Mouse (Mus musculus): ENCODE data around the gene Creld2. TPM values are rescaled to one million over a fixed set of nuclear protein-coding genes. Genes with fewer than 3 reads are reported as not detected.

Creld2 gene
- polyA plus RNA-seq, 1 experiment from 2014 or later, result 84.5 TPM

GRCm38 (mm10) chr15:88853106-88853505 is 33.7 kb downstream of the Creld2 start:
- no peaks in the 10 kb centered on the region for H3K27me3 ChIP-seq (replicated peaks; ENCODE audit: control insufficient read depth, insufficient read depth, low read length)
- 89% methylated on average over 9 of the region's 9 CpGs for WGBS
- no peak for ATAC-seq (ENCODE audit: low read depth)

GRCm38 (mm10) chr15:88854119-88854968 is 34.9 kb downstream of the Creld2 start:
- 30% methylated on average over 6 of the region's 6 CpGs for WGBS
- ATAC-seq (ENCODE audit: low read depth), result peak; percentile 9; the same call in 1 of the 2 replicates
- no peak for DNase-seq (ENCODE audit: low spot score)
- H3K4me3 ChIP-seq (ENCODE audit: low read depth, low read length), result no peak overlapping the region
- H3K27me3 ChIP-seq (replicated peaks; ENCODE audit: control insufficient read depth, insufficient read depth, low read length), result no peaks in the 10 kb centered on the region
- no peak overlapping the region for H3K27ac ChIP-seq (replicated peaks; ENCODE audit: low read depth, low read length)
- H3K4me1 ChIP-seq (ENCODE audit: control insufficient read depth, insufficient read depth, low read length), result peaks cover 29% of the 10 kb centered on the region
- 0 out of 2 replicates have a peak overlapping the region, but pooled peaks have one; percentile 40 for H3K9ac ChIP-seq (ENCODE audit: low read depth, low read length)
- H3K36me3 ChIP-seq (ENCODE audit: control insufficient read depth, insufficient read depth, low read length), result no peaks in the 10 kb centered on the region
- no peak overlapping the region for H3K4me2 ChIP-seq (ENCODE audit: low read depth, low read length)
- no peaks in the 10 kb centered on the region for H3K9me3 ChIP-seq (ENCODE audit: control insufficient read depth, low read length)

More at GRCm38 (mm10) chr15:88853106-88853505, 33.7 kb downstream of the Creld2 start:
- no peaks in the 10 kb centered on the region for H3K9me3 ChIP-seq (ENCODE audit: control insufficient read depth, low read length)
- DNase-seq (ENCODE audit: low spot score), result no peak
- H3K9ac ChIP-seq (ENCODE audit: low read depth, low read length), result no peak overlapping the region
- H3K4me3 ChIP-seq (ENCODE audit: low read depth, low read length), result no peak overlapping the region
- no peaks in the 10 kb centered on the region for H3K36me3 ChIP-seq (ENCODE audit: control insufficient read depth, insufficient read depth, low read length)
- no peak overlapping the region for H3K4me2 ChIP-seq (ENCODE audit: low read depth, low read length)
- H3K4me1 ChIP-seq (ENCODE audit: control insufficient read depth, insufficient read depth, low read length), result peaks cover 29% of the 10 kb centered on the region
- no peak overlapping the region for H3K27ac ChIP-seq (replicated peaks; ENCODE audit: low read depth, low read length)

GRCm38 (mm10) chr15:88854969-88855830 is 35.8 kb downstream of the Creld2 start:
- Histone ChIP-seq H3K4me1 (ENCODE audit: control insufficient read depth, insufficient read depth, low read length) (peaks cover 27% of the 10 kb centered on the region), H3K36me3 (ENCODE audit: control insufficient read depth, insufficient read depth, low read length) (no peaks in the 10 kb centered on the region), H3K4me2 (ENCODE audit: low read depth, low read length) (no peak overlapping the region), H3K9ac (ENCODE audit: low read depth, low read length) (0 out of 2 replicates have a peak overlapping the region, but pooled peaks have one; percentile 40), H3K27me3 (replicated peaks; ENCODE audit: control insufficient read depth, insufficient read depth, low read length) (no peaks in the 10 kb centered on the region), H3K4me3 (ENCODE audit: low read depth, low read length) (no peak overlapping the region), H3K27ac (replicated peaks; ENCODE audit: low read depth, low read length) (no peak overlapping the region), H3K9me3 (ENCODE audit: control insufficient read depth, low read length) (no peaks in the 10 kb centered on the region)
- ATAC-seq (ENCODE audit: low read depth) (no peak), DNase-seq (ENCODE audit: low spot score) (no peak)
- WGBS, result 67% methylated on average over 13 of the region's 15 CpGs

GRCm38 (mm10) chr15:88855896-88856417 is 36.5 kb downstream of the Creld2 start:
- H3K4me1 ChIP-seq (ENCODE audit: control insufficient read depth, insufficient read depth, low read length), result peaks cover 20% of the 10 kb centered on the region
- no peaks in the 10 kb centered on the region for H3K27me3 ChIP-seq (replicated peaks; ENCODE audit: control insufficient read depth, insufficient read depth, low read length)
- no peak for ATAC-seq (ENCODE audit: low read depth)
- no peak overlapping the region for H3K27ac ChIP-seq (replicated peaks; ENCODE audit: low read depth, low read length)
- no peak for DNase-seq (ENCODE audit: low spot score)
- no peaks in the 10 kb centered on the region for H3K36me3 ChIP-seq (ENCODE audit: control insufficient read depth, insufficient read depth, low read length)
- no peak overlapping the region for H3K4me2 ChIP-seq (ENCODE audit: low read depth, low read length)
- 63% methylated on average over 6 of the region's 6 CpGs for WGBS
- no peak overlapping the region for H3K4me3 ChIP-seq (ENCODE audit: low read depth, low read length)
- no peak overlapping the region for H3K9ac ChIP-seq (ENCODE audit: low read depth, low read length)
- no peaks in the 10 kb centered on the region for H3K9me3 ChIP-seq (ENCODE audit: control insufficient read depth, low read length)

- H3K4me1 ChIP-seq (ENCODE audit: control insufficient read depth, insufficient read depth, low read length), result peaks cover 15% of the 10 kb centered on the region
- no peaks in the 10 kb centered on the region for H3K9me3 ChIP-seq (ENCODE audit: control insufficient read depth, low read length)
- ATAC-seq (ENCODE audit: low read depth) (no peak), DNase-seq (ENCODE audit: low spot score) (no peak)
- H3K4me2 ChIP-seq (ENCODE audit: low read depth, low read length), result no peak overlapping the region
- no peak overlapping the region for H3K4me3 ChIP-seq (ENCODE audit: low read depth, low read length)
- H3K27ac ChIP-seq (replicated peaks; ENCODE audit: low read depth, low read length), result no peak overlapping the region
- WGBS, result 81% methylated on average over 5 of the region's 5 CpGs
- H3K27me3 ChIP-seq (replicated peaks; ENCODE audit: control insufficient read depth, insufficient read depth, low read length), result no peaks in the 10 kb centered on the region
- no peaks in the 10 kb centered on the region for H3K36me3 ChIP-seq (ENCODE audit: control insufficient read depth, insufficient read depth, low read length)
- H3K9ac ChIP-seq (ENCODE audit: low read depth, low read length), result no peak overlapping the region
Measured at GRCm38 (mm10) chr15:88856613-88857012, 37.2 kb downstream of the Creld2 start.

- Histone ChIP-seq H3K4me2 (ENCODE audit: low read depth, low read length) (no peak overlapping the region), H3K9ac (ENCODE audit: low read depth, low read length) (no peak overlapping the region), H3K36me3 (ENCODE audit: control insufficient read depth, insufficient read depth, low read length) (no peaks in the 10 kb centered on the region), H3K4me1 (ENCODE audit: control insufficient read depth, insufficient read depth, low read length) (peaks cover 15% of the 10 kb centered on the region), H3K4me3 (ENCODE audit: low read depth, low read length) (no peak overlapping the region), H3K9me3 (ENCODE audit: control insufficient read depth, low read length) (no peaks in the 10 kb centered on the region), H3K27me3 (replicated peaks; ENCODE audit: control insufficient read depth, insufficient read depth, low read length) (no peaks in the 10 kb centered on the region), H3K27ac (replicated peaks; ENCODE audit: low read depth, low read length) (no peak overlapping the region)
- DNase-seq (ENCODE audit: low spot score), result no peak
- WGBS, result 86% methylated on average over 7 of the region's 7 CpGs
- no peak for ATAC-seq (ENCODE audit: low read depth)
Measured at GRCm38 (mm10) chr15:88857361-88857760, 37.9 kb downstream of the Creld2 start.

GRCm38 (mm10) chr15:88858141-88858541 is 38.7 kb downstream of the Creld2 start:
- ATAC-seq (ENCODE audit: low read depth) (no peak), DNase-seq (ENCODE audit: low spot score) (no peak)
- WGBS, result 88% methylated on average over 3 of the region's 3 CpGs
- Histone ChIP-seq H3K4me1 (ENCODE audit: control insufficient read depth, insufficient read depth, low read length) (peaks cover 15% of the 10 kb centered on the region), H3K27ac (replicated peaks; ENCODE audit: low read depth, low read length) (no peak overlapping the region), H3K4me2 (ENCODE audit: low read depth, low read length) (no peak overlapping the region), H3K4me3 (ENCODE audit: low read depth, low read length) (no peak overlapping the region), H3K9ac (ENCODE audit: low read depth, low read length) (no peak overlapping the region), H3K36me3 (ENCODE audit: control insufficient read depth, insufficient read depth, low read length) (no peaks in the 10 kb centered on the region), H3K9me3 (ENCODE audit: control insufficient read depth, low read length) (no peaks in the 10 kb centered on the region), H3K27me3 (replicated peaks; ENCODE audit: control insufficient read depth, insufficient read depth, low read length) (no peaks in the 10 kb centered on the region)

GRCm38 (mm10) chr15:88858707-88859106 is 39.3 kb downstream of the Creld2 start:
- Histone ChIP-seq H3K36me3 (ENCODE audit: control insufficient read depth, insufficient read depth, low read length) (no peaks in the 10 kb centered on the region), H3K27me3 (replicated peaks; ENCODE audit: control insufficient read depth, insufficient read depth, low read length) (no peaks in the 10 kb centered on the region), H3K9ac (ENCODE audit: low read depth, low read length) (no peak overlapping the region), H3K27ac (replicated peaks; ENCODE audit: low read depth, low read length) (no peak overlapping the region), H3K4me3 (ENCODE audit: low read depth, low read length) (no peak overlapping the region), H3K9me3 (ENCODE audit: control insufficient read depth, low read length) (no peaks in the 10 kb centered on the region), H3K4me2 (ENCODE audit: low read depth, low read length) (no peak overlapping the region), H3K4me1 (ENCODE audit: control insufficient read depth, insufficient read depth, low read length) (peaks cover 15% of the 10 kb centered on the region)
- ATAC-seq (ENCODE audit: low read depth) (no peak), DNase-seq (ENCODE audit: low spot score) (no peak)
- 64% methylated on average over 2 of the region's 2 CpGs for WGBS

Measured in embryonic facial prominence, embryonic 14.5 days (tissue).